Mouse (Mus musculus): ENCODE measurements around the gene Myh14.

DNA sequence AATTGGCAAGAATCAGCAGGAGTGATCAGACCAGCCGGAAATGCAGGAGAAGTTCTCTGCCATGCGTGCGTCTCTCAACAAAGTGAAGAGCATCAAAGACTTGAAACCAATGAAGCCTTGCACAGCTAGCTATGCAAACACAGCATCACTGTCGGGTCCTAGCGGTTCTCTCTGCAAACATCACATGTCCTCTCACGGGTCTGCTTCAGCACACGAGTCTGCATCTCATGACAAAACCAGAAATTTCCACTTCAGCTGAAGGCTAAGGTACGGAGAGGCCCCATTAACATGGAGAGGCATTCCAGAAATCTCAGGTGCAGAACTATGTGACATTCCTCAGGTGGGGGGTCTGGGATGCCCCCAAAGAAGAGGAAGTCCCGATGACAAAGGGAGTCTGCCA lies 101.8 kb downstream of the Myh14 start:
- TF ChIP-seq CTCF (conservative IDR thresholded peaks at IDR 0.05; ENCODE audit: low read length) (no peak), NANOG (IDR thresholded peaks at IDR 0.05; ENCODE audit: borderline replicate concordance, low read length) (no peak), POU5F1 (IDR thresholded peaks at IDR 0.05; ENCODE audit: borderline replicate concordance, low read length) (no peak)

Measured in E14TG2a.4 (cell line).